Mouse (Mus musculus) gastrocnemius, postnatal 36 days (tissue): ENCODE data around the gene Gm8693. TPM values are rescaled to one million over a fixed set of nuclear protein-coding genes. Genes with fewer than 3 reads are reported as not detected.
"Not testable (repeated sequence)": the region's sequence is repeated elsewhere in the genome, so short reads cannot be mapped to it uniquely, and the experiment has no call there.

Experiments
- DNase-seq, 2 experiments: peaks; one replicate each; pipeline ENCODE4 v3.0.0; 2022
- intact Hi-C: fragments of 180-260 bp; cut with DNase I; formaldehyde crosslinking; loops from one replicate; pipeline ENCODE4 v1.15.1; 2025
- long read RNA-seq, 2 experiments: library from polyadenylated mRNA; stranded (forward); transcript quantifications; one replicate each; pipeline ENCODE4 v2.0.0; 2021
- total RNA-seq, 2 experiments: library from RNA; stranded (reverse); gene quantifications; 2 replicates each; pipeline ENCODE4 v1.2.3; 2021

Gene Gm8693
- not detected for total RNA-seq
- long read RNA-seq, experiment 1, result 0 reads
- long read RNA-seq, experiment 2, result 0 reads

GRCm38 (mm10) chr7:22692217-22692616 is at the start of gene Gm8693:
Gene Gm8693 (minus strand): TSS chr7:22692317.
- DNase-seq, intact Hi-C loops: not testable (repeated sequence)

- intact Hi-C loops, DNase-seq: not testable (repeated sequence)
Measured at GRCm38 (mm10) chr7:22719610-22720009, 27.5 kb upstream of the Gm8693 start, which contains the start of gene Gm4567. Gene Gm4567 (minus strand): TSS chr7:22719710.

- DNase-seq, intact Hi-C loops: not testable (repeated sequence)
Measured at GRCm38 (mm10) chr7:22657718-22658117, 34.4 kb downstream of the Gm8693 start, which contains the start of gene Vmn1r155. Gene Vmn1r155 (plus strand): TSS chr7:22658018.

Other genes starting within 250 kb of the Gm8693 start
- not detected for gene Gm10665, start 228.2 kb downstream of the Gm8693 start, total RNA-seq
- gene Vmn1r151, start 192.6 kb downstream of the Gm8693 start, total RNA-seq, result not detected
- not detected for gene Vmn1r152, start 169.3 kb downstream of the Gm8693 start, total RNA-seq
- gene Gm8677, start 157.4 kb downstream of the Gm8693 start, total RNA-seq, result not detected
- not detected for gene Gm4201, start 127.0 kb downstream of the Gm8693 start, total RNA-seq
- not detected for gene Gm4565, start 104.2 kb downstream of the Gm8693 start, total RNA-seq
- not detected for gene Vmn1r155, start 34.3 kb downstream of the Gm8693 start, total RNA-seq
- gene Gm4567, start 27.4 kb upstream of the Gm8693 start, total RNA-seq, result not detected
- not detected for gene Vmn1r157, start 69.4 kb upstream of the Gm8693 start, total RNA-seq
- gene Vmn1r158, start 98.5 kb upstream of the Gm8693 start, total RNA-seq, result not detected
- not detected for gene Vmn1r159, start 151.3 kb upstream of the Gm8693 start, total RNA-seq
- not detected for gene Vmn1r160, start 178.9 kb upstream of the Gm8693 start, total RNA-seq